Mouse (Mus musculus) cortical plate, adult 2 months (tissue): Measurements from ENCODE around the gene Slc38a10. TPM values are rescaled to one million over a fixed set of nuclear protein-coding genes. Genes with fewer than 3 reads are reported as not detected.
A peak's percentile ranks its signal among the peaks of the same experiment; 100 is the strongest.

ENCODE experiments used
- H3K27ac ChIP-seq: fragments of 200-500 bp; 2 replicates; pipeline ENCODE4 v1.5.1; 2012; ENCODE audit warnings: low read length, control low read depth, inconsistent platforms; ENCODE audit not compliant: insufficient read depth
- H3K4me1 ChIP-seq: fragments of 200-500 bp; 2 replicates; pipeline ENCODE4 v1.6.1; 2011; ENCODE audit warnings: low read length; ENCODE audit not compliant: control insufficient read depth, insufficient read depth
- H3K4me3 ChIP-seq: fragments of 200-500 bp; 2 replicates; pipeline ENCODE4 v1.5.1; 2011; ENCODE audit warnings: mild to moderate bottlenecking, low read length, control low read depth; ENCODE audit not compliant: insufficient read depth
- CTCF ChIP-seq: fragments of 200-500 bp; IDR thresholded peaks from 2 replicates; pipeline ENCODE4 v1.5.1; 2011; ENCODE audit warnings: mild to moderate bottlenecking, control low read depth, low read length; ENCODE audit not compliant: insufficient read depth; ENCODE audit errors: extremely low read depth
- POLR2A ChIP-seq: fragments of 200-500 bp; IDR thresholded peaks from 2 replicates; pipeline ENCODE4 v1.6.1; 2011; ENCODE audit warnings: mild to moderate bottlenecking, low read length, control low read depth; ENCODE audit not compliant: insufficient read depth; ENCODE audit errors: extremely low read depth
- polyA plus RNA-seq: library from polyadenylated mRNA; depleted of rRNA; stranded (reverse); fragments of >200 nt; gene quantifications from 2 replicates; pipeline ENCODE4 v1.2.3, GENCODE M21; 2012

The Slc38a10 gene
- polyA plus RNA-seq, 1 experiment: 60.3 TPM

- peaks cover 14% of the 10 kb centered on the region for H3K4me1 ChIP-seq
- H3K4me3 ChIP-seq: no peak overlapping the region
- TF ChIP-seq CTCF (no peak), POLR2A (no peak)
- H3K27ac ChIP-seq: no peak overlapping the region
Observed at GRCm38 (mm10) chr11:120139309-120139731, 11.8 kb downstream of the Slc38a10 start.

- Histone ChIP-seq H3K4me1 (peaks cover 11% of the 10 kb centered on the region), H3K27ac (no peak overlapping the region), H3K4me3 (no peak overlapping the region)
- TF ChIP-seq CTCF (no peak), POLR2A (no peak)
Observed at GRCm38 (mm10) chr11:120137625-120138004, 13.5 kb downstream of the Slc38a10 start.

GRCm38 (mm10) chr11:120136796-120137624, 14.1 kb downstream of the Slc38a10 start:
- peaks cover 11% of the 10 kb centered on the region for H3K4me1 ChIP-seq
- H3K4me3 ChIP-seq: no peak overlapping the region
- TF ChIP-seq CTCF: no peak
- TF ChIP-seq POLR2A: no peak
- H3K27ac ChIP-seq: no peak overlapping the region

- H3K4me1 ChIP-seq: peaks cover 11% of the 10 kb centered on the region
- no peak for TF ChIP-seq POLR2A
- TF ChIP-seq CTCF: no peak
- no peak overlapping the region for H3K4me3 ChIP-seq
- no peak overlapping the region for H3K27ac ChIP-seq
Observed at GRCm38 (mm10) chr11:120136195-120136594, 15.0 kb downstream of the Slc38a10 start.

GRCm38 (mm10) chr11:120134847-120135530, 16.2 kb downstream of the Slc38a10 start:
- H3K4me3 ChIP-seq: no peak overlapping the region
- H3K4me1 ChIP-seq: peaks cover 11% of the 10 kb centered on the region
- TF ChIP-seq POLR2A (no peak), CTCF (no peak)
- H3K27ac ChIP-seq: no peak overlapping the region

- Histone ChIP-seq H3K4me1 (peaks cover 9% of the 10 kb centered on the region), H3K4me3 (no peak overlapping the region), H3K27ac (no peak overlapping the region)
- no peak for TF ChIP-seq POLR2A
- TF ChIP-seq CTCF: no peak
Observed at GRCm38 (mm10) chr11:120134148-120134547, 17.0 kb downstream of the Slc38a10 start.

GRCm38 (mm10) chr11:120129281-120129680, 21.9 kb downstream of the Slc38a10 start:
- no peak overlapping the region for H3K27ac ChIP-seq
- H3K4me3 ChIP-seq: no peak overlapping the region
- no peaks in the 10 kb centered on the region for H3K4me1 ChIP-seq
- TF ChIP-seq CTCF: no peak
- no peak for TF ChIP-seq POLR2A

- Histone ChIP-seq H3K27ac (no peak overlapping the region), H3K4me1 (no peaks in the 10 kb centered on the region; the same call in 1 of the 2 replicates), H3K4me3 (no peak overlapping the region)
- TF ChIP-seq CTCF (no peak), POLR2A (no peak)
Observed at GRCm38 (mm10) chr11:120126845-120127244, 24.3 kb downstream of the Slc38a10 start.

- H3K4me1 ChIP-seq: no peaks in the 10 kb centered on the region; the same call in 1 of the 2 replicates
- no peak overlapping the region for H3K4me3 ChIP-seq
- no peak overlapping the region for H3K27ac ChIP-seq
- no peak for TF ChIP-seq CTCF
- TF ChIP-seq POLR2A: no peak
Observed at GRCm38 (mm10) chr11:120122126-120122525, 29.0 kb downstream of the Slc38a10 start.

GRCm38 (mm10) chr11:120120642-120121420, 30.3 kb downstream of the Slc38a10 start:
- TF ChIP-seq CTCF: peak; percentile 80
- TF ChIP-seq POLR2A: no peak
- Histone ChIP-seq H3K4me3 (no peak overlapping the region), H3K27ac (no peak overlapping the region), H3K4me1 (no peaks in the 10 kb centered on the region; the same call in 1 of the 2 replicates)
